Mouse (Mus musculus): ENCODE measurements at regions not wholly inside any gene's neighbourhood (a gene's known extent, or its start where the extent isn't known, plus 50 kb on each side); places are given as distances from the start of the nearest gene placed in this dataset.
"Not testable (repeated sequence)": the region's sequence is repeated elsewhere in the genome, so short reads cannot be mapped to it uniquely, and the experiment has no call there.

- no peak for DNase-seq (ENCODE audit: low spot score)
Measured at GRCm38 (mm10) chr14:17556458-17556857, 103.6 kb upstream of the Thrb start.

GRCm38 (mm10) chr14:17560001-17560400 is 100.1 kb upstream of the Thrb start:
- DNase-seq (ENCODE audit: low spot score), result not testable (repeated sequence)

GRCm38 (mm10) chr14:17567927-17568326 is 92.1 kb upstream of the Thrb start:
- DNase-seq (ENCODE audit: low spot score), result no peak

- DNase-seq (ENCODE audit: low spot score), result no peak
Measured at GRCm38 (mm10) chr14:17569087-17569636, 90.9 kb upstream of the Thrb start.

- no peak for DNase-seq (ENCODE audit: low spot score)
Measured at GRCm38 (mm10) chr14:17578776-17579175, 81.3 kb upstream of the Thrb start.

GRCm38 (mm10) chr14:17589595-17589994 is 70.5 kb upstream of the Thrb start:
- DNase-seq (ENCODE audit: low spot score), result no peak

GRCm38 (mm10) chr14:17599553-17599952 is 60.5 kb upstream of the Thrb start:
- DNase-seq (ENCODE audit: low spot score), result no peak

GRCm38 (mm10) chr14:17602357-17602756 is 57.7 kb upstream of the Thrb start:
- DNase-seq (ENCODE audit: low spot score), result no peak

GRCm38 (mm10) chr14:17606018-17606417 is 54.0 kb upstream of the Thrb start:
- no peak for DNase-seq (ENCODE audit: low spot score)

GRCm38 (mm10) chr14:17607186-17607585 is 52.9 kb upstream of the Thrb start:
- no peak for DNase-seq (ENCODE audit: low spot score)

Measured in layer of hippocampus, adult 9-10 months (tissue).